Mouse (Mus musculus) T-cell, adult 2 months (primary cell): ENCODE data around the gene Gse1.

Experiments used
- DNase-seq: peaks from one replicate; pipeline ENCODE4 v3.0.0; 2022; ENCODE audit warnings: low spot score

Gse1 gene

DNA sequence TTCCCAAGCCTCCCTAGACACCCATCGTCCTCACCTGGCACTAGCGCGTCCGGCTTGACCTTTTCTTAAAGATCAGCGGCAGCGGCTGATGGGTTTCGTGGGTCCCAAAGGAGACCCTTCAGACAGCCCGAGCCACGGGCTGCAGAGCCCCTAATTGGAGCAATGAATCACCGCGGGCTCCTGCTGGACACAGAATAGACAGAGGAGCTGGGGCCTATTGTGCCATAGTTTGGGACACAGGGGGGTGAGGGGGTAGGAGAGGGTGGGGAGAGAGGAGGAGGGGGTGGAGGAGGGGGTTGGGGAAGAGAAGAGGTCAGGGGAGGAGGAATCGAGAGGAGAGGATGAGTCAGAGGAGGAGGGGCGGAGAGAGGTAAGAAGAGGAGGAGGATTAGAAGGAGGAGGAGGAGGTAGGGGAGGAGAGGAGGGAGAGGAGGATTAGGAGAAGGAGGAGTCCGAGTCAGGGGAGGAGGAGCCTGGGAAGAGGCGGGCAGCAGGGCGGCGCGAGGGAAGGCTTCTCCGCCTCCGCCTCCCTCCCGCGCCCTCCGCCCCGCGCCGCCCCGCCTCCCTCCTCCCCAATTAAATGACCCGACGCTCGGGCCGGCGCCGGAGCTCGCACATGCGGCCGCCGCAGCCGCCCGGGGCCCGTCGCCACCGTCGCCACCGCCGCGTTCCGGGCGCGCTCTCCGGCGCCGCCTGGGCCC, at the start of gene Gse1:
Gse1 (plus strand) TSS at position 566 of the 701 bp plus-strand sequence.
- DNase-seq, result no peak

DNA sequence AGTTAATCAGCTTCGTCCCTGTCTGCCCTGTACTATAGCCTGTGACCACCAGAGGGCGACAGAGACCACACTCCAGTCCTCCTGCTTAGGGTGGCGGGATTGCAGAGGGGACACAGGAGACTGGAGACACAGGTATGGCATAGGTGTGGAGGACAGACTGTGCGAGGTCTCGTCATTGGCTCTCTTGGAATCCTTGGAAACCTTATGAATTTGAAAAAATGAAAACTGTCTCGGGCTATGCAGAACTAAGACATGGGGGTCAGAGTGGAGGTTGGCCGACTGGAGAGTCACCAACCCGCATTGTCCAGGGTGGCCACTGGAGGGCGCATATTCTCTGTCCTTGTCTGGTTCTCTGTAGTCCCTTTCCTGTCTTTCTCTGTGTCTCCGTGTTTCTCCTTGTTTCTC, 49.2 kb upstream of the Gse1 start:
- peak; percentile 69 for DNase-seq

DNA sequence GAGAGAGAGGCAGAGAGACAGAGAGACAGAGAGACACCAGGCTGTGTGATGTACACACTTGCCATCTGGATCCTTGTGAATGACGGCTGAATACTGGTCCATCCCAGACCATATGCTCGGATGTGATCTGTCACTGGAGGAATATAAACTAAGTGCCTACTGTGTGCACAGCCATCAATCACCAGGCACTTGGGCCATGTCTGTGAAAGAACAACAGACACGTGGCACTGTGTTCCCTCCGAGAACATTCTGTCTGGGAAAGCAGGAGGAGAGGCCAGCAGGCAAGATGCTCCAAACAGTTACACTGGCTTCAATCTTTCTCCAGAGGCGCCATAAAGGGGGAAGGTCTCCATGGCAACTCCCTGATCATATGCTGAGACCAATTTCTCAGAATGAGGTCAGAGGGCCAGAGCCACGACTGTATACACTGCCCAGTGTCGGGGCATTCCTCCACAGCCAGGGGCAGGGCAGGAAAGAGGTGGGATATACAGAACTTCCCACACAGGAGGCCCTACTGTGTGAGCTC, 47.7 kb upstream of the Gse1 start:
- DNase-seq, result no peak

DNA sequence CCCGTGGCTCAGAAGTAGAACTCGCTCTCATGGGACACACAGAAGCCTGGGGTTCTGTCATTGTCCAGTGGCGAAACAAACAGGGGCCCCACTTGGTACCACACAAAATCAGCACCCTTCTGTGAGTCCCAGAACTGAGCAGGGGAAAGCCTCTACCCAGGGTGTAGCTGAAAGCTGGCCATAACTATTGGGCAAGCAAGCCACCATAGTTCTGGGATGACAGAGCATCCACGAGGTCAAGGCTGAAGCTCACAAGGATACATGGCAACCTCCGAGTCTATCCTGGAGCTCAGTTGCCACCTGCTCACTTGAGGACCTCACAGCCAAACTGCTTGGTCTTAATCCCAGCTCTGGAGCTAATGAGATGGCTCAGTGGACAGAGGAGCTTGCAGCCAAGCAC, 47.0 kb upstream of the Gse1 start:
- DNase-seq, result no peak

DNA sequence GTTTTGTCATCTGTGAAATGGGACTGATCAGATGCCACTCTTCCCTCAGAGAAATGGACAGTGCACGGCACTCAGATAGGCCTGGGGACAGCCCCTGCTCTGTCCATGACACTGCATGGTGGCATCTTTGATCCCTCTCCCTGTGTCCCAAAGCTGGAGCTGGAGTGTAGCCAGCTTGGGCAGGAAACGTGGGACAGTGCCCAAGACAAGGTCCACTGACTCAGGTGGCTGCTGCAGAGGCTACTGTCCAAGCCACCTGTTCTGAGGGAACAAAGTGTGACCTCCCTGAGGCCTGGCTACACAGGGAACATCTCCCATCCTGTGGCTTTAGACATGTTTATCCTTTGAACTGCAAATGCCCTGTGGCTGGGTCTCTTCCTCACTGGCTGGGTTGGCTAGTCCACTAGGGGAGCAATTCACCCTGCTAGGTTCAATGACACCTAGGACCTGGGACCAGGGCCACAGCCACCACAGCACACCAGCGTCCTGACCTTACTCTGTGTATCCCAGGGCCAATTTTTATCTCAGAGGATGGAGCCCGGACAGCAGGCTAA, 46.3 kb upstream of the Gse1 start:
- DNase-seq, result no peak

DNA sequence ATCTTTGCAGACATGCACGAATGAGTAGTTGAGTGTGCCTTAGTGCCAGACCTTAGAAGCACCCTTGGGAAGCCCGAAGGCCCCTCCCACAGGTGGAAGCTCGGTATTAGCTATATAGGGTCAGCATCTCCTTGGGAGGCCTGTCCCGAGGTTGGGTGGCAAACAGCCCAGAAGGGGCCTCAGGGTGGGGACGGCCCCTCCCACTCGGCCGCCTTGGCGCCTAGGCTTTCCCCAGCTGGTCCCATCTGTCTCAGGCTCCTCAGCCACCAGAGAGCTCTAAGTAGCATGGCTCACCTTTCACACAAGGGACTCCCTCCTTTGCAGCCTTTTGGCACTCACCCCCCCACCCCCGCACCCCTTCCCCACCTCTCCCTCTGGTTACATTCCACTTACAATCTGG, 43.9 kb upstream of the Gse1 start:
- DNase-seq, result no peak

DNA sequence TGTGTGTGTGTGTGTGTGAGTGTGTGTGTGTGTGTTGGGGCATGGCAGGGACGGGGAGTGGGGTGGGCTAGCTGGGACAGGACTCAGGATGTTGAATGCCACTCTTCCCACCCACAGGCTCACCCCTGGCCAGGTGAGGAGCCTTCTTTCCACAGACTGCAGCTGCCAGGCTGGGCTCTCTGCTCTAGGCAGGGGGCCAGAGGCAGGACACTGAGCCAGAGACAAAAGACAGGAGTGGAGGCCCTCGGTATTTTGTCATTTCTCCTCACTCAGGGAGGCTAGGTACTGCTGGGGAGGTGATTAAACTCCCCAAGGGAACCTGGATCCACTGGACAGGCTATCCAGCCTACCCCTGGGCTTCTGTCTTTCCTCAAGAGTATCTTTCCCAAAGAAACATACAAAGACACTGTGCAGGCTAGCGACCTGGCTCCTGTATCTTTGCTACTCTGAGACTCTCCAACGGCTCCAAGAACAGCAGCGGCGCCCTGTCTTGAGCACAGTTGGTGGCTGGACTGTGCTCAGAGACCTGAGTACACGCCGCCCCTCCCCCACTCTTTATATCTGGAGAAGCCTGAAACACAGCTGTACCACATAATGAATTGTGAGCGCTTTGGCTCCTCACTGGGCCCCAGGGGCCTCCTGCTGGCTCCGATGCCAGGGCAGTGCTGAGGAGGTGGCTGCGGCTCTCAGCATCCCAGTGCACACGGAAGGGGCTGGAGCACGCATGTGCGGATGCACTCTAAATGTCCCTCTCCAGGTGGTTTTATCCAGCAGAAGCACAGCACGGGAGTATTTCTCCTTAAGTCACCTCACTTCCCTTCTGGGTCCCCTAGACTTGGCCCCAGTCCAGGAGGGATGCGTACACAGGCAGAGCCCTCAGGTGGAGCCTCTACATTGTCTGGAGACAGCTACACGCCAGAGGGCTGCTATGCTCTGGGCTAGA, 43.1 kb upstream of the Gse1 start:
- no peak for DNase-seq

DNA sequence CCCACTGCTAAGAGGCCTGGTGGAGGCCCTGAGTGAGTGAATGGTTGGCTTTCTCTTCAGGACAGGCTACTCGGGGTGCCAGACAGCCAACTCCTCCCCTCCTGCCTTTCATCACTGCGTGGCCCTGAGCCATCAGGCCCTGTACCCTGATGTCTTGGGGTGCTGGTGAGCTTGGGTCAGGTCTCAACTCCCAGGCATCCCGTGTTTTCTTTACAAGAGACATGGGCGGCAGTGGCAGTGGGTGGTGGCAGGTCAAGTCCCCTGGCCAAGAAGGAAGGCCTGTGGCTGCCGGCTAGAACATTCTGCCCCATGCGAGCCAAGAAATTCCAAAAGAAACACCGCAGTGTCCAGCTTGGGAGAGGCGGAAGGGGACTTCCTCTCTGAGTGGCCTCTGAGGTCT, 41.8 kb upstream of the Gse1 start:
- no peak for DNase-seq

DNA sequence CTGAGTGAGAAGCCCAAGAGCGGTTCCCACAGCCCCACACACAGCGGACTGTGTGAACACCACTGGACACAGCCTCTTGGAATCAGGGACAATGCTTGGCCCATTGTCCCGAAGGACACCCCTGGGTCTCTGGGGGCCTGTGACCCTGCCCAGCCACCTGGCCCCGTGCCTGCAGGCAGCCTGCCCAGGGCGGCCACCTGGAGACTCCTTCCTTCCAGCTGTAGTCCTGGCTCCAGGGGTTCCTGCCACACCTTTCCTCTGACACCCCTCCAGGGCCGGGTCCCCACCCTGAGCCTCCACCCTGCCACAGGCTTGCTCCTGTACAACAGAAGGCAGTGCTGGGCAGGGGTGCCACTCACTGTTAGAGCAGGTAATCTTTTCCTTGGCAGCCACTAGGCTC, 39.7 kb upstream of the Gse1 start:
- no peak for DNase-seq

DNA sequence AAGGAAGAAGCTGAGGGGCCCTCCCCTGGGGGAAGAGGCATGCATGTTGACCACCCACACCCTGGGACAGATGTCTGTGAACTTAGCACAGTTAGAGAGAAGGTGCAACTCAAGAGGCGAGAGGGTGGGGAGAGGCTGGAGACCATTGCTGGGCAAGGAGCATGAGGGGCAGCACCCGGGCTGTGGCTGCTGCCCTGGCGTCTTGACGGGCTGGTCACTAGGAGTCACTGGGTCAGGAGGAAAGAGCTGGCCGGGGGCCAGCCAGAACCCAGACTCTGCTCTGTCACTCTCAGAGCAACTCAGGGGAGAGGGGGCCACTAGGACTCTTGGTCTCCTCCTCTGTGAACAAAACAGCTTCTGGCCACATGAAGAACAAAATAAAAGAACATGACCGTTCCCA, 38.8 kb upstream of the Gse1 start:
- no peak for DNase-seq

DNA sequence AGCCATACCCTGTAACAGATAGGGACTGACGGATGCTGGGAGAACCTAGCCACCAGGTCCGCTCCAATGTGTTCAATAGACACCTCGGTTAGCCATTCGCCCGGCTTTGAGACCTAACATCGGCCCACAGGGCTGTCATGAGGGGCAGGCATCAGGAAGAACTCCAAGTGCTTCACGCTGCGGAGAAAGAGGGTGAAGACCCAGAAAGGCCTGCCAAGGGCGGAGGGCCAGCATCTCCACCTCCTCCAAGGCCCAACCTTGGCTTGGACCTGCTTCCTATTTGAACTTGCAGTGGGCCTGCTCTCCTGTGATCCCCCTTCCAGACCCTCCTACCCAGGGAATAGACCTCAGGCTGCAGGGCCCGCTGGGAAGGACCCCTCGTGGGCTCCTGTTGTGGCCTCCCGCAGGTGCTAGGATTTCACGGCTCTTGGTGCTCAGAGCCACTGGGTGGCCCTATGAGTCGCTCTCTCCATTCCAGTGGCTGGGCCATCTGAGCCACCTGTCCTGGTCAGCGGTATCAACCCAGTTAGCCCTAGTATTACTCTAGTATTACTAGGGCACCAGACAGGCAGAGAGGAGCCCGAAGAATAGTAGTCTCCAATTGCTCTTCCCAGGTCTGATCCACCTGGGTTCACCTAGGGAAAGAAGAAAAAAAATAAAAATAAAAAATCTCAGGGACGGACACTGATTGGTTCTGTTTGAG, 38.0 kb upstream of the Gse1 start:
- DNase-seq, result no peak

DNA sequence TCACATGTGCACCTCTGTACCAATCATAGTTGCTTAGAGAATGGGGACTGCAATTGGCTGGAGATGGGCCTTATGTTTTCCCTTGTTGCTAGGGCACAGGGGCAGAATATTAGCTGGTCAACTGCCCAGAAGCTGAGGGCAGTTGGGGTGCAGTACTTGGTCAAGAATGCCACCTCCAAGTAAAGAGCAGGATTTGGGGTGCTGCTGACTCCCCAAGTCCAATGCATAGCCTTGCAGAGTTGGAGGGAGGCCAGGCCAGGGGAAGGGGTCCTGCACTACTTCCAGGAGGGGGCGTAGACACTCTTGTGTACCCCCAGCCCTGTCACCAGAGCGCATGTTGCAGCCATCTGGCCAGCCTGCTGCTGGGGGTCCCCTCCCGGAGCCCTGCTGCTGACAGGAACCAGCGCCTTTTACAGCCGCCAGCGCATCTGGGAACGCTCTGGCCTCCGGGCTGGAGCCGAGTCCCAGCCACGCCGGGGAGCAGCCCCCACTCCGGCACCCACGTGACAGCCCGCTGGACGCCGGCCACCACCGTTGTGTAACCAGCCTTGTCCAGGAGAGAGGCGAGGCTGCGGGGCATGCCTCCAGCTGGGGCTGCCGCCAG, 37.3 kb upstream of the Gse1 start:
- no peak for DNase-seq

DNA sequence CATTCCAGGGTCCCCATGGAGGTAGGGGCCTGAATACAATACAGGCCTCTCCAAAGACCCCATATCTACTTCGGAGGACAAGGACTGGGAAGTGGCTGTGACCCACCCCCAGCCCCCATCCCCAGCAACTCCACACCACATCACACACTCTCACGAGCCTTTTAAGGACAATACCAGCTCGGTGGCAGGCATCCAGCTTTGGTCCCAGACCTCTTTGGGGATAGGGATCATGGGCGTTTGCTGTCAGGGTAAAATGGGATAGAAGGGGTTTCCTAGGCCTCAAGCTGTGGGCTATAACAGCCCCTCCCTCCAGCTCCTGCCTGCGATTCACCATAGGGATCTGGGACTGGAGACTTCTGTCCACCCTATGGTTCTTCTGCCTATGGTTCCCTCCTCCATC, 36.6 kb upstream of the Gse1 start:
- DNase-seq, result no peak

DNA sequence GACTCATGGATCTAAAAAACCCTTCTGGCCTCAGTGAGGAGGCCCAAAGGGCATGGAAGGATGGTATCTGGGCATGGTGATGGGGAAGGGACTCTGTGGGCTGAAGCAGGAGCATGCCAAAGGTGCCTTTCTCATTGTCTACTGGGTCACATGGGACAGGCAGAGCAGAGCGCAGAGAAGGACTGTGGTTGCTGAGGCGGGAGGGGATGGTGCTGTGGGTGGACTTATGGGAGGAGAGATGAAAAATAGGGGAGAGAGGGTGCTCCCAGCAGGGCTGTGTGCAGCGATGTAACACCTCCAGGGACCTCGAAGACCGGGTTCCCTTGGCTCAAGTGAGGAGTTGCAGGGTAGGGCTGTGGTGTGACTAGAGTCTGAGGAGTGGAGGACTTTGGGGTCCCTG, 36.1 kb upstream of the Gse1 start:
- DNase-seq, result no peak

DNA sequence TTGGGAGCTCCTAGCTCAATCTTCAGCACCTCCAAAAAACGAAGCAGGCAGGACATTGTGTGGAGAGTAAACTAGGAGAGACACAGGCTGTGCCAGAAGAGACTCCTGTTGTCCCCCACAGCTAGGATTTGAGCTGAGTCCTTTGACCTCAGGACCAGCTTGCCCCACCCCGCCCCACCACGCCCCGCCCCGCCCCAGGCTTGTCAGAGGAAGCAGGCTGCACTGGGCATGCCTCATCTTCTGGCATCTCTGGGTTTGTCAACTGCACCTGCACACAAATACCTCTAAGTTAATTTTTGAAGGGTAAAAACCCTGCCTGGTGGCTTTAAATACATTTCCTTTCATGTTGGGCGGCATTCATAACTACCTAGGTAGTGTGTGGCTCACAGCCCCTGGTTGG, 26.9 kb upstream of the Gse1 start:
- DNase-seq, result no peak

DNA sequence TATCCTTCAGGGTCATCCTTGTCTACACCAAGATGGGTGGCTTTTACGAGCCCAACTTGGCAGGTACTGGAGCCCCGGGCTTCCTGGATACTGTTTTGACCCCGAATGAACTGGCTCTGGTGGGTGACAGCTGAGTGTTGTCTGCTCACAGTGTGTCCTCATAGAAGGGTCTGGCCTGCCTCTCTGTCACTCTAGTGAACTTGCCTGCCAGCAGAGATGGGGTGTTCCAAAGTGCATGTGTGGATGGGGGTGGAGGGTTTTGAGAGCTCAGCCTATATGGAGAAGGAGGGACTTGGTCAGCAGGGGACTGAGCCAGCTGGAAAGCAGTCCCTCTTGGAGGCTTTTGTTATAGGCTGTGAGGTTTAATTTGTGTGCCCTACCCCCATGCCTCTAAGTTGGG, 25.7 kb upstream of the Gse1 start:
- DNase-seq, result no peak

DNA sequence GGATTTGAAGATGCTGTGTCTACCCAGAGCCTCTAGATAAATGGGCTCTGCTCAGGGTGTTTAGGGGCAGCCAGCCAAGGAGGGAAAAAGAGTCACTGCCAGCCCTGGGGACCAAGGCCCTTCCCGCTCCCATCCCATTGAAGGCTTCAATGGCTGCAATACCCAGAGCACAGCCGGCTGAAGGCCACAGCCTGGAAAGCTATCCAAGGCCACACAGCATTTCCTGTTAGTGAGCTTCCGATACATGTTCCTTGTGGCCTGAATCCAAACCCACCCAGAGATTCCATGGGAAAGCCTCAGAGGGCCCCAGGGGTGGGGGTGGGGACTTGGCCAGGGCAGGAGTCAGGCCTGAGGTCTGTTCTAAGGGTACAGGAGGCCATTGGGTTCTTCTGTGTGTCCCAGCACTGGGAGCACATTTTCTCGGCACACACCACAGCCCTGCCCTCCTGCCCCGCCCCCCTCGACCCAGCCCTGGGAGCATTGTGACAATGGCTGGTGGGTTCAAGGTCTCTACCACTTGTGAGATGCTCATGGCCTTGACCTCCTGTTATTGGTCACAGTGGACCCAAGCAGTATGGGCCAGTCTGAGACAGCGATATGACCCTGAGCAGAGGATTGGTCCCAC, 23.4 kb upstream of the Gse1 start:
- DNase-seq, result no peak

DNA sequence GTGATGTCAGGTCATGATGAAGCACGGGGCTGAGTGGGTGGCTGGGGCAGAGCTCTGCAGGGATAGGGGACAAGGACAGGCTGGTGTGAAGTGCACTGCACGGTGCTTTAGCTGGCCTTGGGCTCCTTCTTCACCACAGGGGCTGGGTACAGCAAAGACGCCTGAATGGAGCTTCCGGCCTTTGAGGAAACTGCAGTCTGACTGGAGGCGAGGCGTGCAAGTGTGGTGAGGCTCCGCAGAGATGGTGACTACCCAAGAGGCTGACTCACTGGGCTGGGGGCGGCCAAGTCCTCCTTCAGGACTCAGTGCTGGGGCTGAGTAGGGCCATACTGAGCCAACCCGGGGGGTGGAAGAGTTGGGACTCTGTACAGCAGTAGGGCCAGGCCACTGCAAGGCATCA, 22.3 kb upstream of the Gse1 start:
- DNase-seq, result no peak

DNA sequence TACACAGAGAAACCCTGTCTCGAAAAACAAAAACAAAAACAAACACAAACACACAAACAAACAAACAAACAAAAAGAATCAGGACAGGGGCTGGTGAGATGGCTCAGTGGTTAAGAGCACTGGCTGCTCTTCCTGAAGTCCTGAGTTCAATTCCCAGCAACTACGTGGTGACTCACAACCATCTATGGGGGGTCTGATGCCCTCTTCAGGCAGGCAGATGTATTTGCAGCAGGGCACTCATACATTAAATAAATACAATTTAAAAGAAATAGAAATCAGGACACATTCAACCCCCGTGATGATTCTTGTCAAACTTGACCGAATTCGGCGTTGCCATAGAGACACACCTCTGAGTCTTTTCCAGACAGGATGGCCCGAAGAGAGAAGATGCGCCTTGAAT, 20.9 kb upstream of the Gse1 start:
- no peak for DNase-seq

DNA sequence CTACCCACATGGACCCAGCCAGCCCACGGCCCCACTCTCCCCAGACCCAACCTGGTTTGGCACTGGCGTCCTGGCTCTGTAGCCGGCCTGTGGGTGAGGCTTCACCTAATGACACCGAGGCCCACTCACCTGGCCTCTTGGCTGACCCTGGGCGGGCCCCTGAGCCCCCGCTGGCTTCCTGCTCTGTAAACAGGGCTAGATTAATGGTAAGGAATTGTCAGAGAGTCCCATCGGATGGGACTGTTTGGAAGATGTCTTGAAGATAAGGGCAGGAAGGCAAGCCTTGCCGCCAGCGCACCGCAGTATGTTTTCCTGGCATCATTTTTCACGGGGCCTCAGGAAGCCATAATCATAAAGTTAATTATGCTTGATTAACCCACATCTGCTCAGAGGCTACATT, 20.1 kb upstream of the Gse1 start:
- no peak for DNase-seq

DNA sequence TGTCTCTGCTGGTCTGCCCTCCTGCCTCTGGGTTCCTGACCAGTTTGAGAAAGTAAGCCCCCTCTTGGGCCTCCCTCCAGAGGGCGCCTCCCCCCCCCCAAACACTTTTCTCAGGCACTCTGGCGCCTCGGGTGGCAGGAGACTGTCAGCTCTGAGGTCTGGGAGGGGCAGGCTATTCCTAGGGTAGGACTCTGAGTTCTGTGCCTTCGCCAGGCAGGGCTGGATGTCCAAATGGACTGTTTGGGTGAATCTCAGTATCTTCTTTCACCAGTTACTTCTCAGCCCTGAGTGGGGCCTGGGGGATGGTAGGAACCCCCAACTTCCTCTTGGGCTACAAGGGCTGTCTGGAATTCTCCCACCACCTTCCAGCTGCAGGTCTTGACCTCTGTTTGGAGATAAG, 16.9 kb upstream of the Gse1 start:
- DNase-seq, result no peak

DNA sequence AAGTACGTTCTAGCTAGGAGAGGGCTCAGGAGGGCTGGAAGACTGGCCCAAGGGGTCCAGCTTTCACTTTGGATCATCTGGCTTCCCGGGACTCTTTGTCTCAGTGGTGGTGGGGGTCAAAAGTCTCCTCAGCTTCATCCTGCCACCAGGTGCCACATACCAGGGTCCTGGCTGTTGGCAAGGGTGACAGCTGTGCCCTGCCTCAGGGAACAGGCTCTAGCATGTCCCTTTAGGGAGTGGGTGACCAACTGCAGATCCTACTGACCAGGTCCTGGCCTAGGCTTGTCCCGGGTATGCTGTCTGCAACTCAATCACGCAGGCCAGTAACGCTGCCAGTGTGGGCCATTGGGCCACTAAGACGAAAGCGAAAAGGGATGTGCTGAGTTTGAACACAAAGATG, 15.7 kb upstream of the Gse1 start:
- DNase-seq, result no peak
